Mouse (Mus musculus) kidney, postnatal 4 days (tissue): Measurements from ENCODE around the gene Macf1.
"Not testable (repeated sequence)": the region's sequence is repeated elsewhere in the genome, so short reads cannot be mapped to it uniquely, and the experiment has no call there.

Experiments used
- DNase-seq, 2 experiments: peaks; one replicate each; pipeline ENCODE4 v3.0.0; 2021; ENCODE audit warnings: mixed read lengths in 2 of 2

Gene Macf1

DNA sequence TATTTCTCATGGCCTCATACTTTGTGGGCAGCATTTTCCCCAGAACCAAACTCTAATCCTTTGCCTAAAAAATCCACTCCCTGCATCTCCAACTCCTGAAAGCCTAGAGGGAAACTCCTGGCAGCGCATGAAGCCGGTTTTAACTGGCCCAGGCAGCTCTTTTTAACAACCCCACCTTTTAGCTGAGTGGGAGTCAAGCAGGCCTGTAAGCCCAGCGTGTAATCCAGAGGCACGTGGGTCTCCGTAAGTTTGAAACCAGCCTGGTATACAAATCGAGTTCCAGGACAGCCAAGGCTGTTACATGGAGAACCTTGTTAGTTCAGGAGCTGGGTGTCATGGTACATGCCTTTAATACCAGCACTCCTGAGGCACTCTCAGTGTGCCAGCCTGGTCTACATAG lies 14.5 kb downstream of the Macf1 start:
- no peak for DNase-seq

DNA sequence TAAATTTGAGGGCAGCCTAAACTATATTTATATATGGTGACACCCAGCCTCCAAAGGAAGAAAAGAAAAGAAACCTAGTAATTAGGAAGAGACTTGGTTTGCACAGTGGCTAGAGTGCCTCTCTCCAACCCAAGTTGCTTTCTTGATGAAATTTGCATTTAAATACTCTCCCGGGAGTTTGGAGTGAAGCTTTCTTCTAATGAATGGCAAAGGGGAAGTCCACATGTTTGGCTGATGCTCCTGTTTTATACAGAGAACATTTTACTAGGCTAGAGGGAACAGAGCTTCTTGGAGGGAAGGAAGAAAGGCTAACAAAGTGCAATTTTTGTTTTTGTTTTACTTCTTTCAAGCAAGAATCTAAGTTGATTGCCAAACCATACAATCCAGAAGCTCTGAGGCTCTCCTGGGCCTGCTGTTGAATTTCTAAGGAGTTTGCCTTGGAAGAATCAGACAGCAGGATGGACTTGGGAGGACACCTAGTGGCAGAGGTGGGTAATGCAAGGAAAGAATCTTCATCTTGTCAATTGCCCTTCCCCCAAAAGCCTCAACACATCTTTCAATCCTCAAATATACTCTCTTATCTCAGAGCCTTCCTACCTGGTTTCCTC lies 16.8 kb downstream of the Macf1 start:
- DNase-seq, result peak; percentile 82 to 85

DNA sequence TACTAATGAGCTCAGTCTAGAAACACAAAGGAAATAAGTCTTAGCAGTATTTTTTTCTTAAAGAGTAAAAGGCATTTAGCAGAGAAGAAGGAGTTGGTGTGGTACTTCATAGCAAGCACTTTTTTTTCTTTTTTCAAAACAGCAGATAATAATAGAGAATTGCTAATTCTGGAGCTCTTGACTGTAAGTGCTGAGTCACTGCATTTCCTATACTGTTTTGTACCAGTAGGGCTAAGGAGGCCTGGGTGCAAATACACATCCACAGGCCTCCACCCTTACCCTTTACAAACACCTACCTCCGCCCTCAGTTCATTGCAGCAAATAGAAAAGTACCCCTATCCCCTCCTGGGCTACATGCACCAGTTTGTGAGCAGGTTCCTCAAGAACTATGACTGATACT lies 17.6 kb downstream of the Macf1 start:
- DNase-seq, result no peak

DNA sequence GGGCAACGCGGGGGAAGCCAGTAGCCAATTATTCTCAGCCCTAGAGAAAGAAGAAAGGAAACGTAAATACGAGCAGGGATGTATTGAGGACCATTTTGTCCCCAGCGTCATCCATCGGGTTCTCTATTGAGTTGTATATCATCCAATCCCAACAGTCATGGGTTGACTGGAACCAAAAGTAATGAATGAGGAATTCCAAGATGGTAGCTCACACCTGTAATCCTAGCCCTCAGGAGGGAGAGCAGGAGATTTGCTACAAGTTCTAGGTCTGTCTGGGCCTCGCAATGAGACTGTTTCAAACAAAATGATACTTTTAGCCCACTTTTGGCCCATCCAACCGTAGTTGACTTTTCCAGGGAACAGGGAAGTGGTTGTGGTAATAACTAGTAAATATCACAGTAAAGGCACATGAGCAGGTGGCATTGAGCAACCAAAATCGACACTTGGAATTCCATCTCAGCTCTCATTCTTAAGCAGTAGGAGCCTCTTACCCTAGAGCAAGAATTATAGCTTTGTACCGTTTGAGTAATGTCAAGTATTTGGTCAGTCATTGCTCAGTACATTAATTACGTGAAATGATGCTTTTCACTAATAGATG lies 18.4 kb downstream of the Macf1 start:
- no peak for DNase-seq

DNA sequence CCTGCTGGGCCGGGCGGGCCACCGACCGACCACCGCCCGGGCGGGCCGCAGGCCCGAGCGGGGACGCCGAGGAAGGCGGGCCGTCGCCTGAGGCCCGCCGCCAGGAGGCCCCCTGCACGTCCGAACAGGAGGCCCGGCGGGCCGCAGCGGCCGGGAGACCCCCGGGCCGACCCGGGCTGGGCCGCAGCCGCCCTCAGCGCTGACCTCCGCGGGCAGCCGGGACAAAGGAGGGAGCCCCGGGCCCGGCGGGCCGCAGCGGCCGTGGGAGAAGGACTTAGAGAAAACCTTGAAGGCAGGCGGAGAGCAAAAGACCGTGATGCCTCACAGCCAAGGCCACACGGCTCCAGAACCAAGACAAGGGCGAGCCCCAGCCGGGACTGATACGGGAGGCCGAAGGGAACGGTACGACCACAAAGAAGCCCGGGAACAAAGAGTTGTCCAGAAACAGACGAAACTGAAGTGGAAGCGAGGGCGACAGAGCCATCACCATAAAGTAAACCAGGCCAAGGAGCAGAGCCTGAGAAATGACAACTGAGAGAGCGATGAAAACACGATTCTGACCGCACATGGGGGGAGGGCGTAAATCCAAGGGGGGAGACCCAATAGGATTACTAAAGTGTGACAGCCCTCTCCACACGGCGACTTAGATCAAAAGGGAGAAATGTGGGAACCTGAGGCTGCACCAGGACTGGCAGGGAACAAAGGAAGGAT lies 19.1 kb downstream of the Macf1 start:
- peak; percentile 67 to 79 for DNase-seq

DNA sequence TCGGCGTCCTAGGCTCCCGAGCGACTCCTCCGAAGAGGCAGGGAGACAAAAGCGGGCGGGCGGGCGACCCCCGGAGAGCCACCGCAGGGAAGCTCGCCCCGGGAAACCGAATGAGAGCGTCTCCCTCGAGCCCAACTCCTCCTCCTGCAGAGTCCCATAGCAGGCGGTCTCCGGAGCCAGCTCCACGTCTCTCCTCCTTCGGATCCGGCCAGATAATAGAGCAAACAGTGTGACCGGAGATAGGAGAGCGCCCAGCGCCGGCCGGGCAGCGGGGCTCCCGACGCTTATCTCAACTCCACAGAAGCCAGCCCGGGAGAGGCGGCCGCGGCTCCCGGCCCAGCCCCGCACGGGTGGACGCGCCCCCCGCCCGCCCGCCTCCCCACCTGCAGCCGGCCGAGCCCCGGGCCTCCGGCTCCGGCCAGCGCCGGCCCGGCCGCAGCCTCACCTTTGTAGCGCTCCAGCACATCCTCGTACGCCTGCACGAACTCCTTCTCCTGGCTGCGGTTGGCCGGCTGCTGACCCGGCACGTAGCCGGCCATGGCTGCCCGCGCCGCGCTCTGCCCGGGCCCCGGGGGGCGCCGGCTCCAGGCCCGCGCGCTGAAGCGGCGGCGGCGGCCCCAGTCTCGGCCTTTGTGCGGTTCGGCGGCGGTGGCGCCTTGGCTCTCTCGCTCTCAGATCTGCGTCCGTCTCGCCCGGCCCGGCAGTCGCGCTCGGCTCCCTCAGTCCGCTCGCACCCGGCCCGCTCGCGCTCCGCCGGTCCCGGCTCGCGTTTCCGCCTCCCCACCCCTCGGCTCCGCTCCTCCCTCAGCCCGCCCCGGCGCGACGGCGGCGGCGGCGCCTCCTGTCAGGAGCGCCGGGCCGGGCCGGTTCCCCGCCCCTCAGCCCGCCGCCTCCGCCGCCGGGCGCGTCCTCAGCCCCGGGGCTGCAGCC lies 19.9 kb downstream of the Macf1 start:
- peak; percentile 80 to 87 for DNase-seq

DNA sequence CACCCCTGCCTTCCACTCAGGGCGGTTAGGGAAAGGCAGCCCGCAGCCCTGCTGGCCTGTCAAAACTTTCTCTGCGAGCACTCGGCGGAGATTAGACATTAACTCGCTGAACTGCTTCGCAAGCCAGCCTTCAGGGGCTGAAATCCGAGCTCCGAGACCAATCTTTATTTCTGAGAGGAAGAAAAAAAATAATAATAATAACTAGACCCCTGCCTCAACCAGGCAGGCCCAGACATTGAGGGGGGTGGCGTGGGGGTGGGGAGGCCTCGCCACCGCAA lies 20.5 kb downstream of the Macf1 start:
- DNase-seq, result peak; percentile 70 to 83

DNA sequence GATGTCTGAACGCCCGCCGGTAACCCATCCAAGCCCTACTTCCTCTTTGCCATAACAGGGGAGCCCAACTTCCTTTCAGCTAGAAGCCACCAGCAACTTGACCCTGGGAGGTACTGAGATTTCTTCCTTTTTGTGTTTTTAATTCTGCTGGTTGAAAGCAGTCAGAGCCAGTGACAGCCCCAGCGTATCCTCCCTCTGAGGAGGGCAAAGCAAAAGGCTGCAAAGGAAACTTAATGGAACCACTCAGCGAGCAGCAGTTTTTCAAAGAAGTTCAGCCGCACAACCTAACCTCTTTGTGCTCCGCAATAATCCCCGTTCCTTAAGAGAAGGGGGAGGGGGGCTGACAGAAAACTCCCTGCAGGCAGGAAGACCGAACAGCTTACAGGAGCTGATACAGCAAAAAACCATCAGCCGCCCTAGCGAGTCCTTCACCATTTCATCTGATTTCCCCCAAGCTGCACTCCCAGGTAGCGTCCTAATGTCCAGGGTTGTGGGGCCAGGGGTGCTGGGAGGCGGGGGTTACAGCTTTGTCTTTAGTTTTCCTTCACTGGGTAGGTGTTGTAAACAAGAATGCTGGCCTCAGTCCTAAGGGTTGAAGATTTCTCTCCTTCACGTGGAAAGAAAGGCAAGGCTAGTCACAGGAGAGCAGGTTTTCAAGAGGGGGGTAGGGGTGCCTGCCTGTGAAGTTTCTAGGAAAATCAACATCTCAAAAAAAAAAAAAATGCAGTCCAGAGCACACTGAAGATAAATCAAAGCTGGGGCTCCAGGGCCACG lies 21.1 kb downstream of the Macf1 start:
- DNase-seq, result peak; percentile 51 to 64

DNA sequence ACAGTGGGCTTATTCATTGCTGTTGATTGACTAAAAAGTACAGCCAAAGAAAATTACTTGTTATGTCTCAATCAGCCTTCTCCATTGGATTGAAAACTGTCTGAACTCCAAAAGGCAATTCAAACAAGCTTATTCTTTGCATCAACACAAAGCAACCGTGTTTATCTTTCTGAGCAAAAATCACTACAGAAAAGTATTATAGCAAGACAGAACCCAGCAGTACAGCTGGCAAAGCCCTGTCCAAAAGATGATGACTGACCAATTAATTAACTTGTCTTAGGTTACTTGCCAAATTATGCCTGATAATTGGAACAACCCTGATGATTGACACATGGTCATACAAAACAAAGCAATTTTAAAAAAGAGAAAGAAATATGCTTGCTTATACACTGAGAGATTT lies 26.0 kb downstream of the Macf1 start:
- DNase-seq, result no peak

DNA sequence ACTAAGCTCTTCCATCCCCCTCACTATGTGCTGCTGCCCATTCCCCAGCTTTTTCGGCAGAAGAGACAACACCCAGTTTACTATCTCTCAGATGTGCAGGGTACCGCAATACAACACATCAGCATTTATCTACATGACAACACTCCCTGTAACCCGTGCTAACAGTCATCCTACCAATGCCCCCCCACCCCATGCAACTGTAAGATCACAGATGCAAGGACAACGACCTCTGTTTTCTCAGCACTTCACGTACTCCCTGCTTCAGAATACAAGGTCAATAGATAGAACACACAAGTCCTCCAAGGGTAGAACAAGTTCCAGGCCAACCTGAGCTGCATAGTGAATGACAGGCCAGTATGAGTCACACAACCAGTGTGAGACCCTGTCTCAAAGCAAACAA lies 28.9 kb downstream of the Macf1 start:
- no peak for DNase-seq

DNA sequence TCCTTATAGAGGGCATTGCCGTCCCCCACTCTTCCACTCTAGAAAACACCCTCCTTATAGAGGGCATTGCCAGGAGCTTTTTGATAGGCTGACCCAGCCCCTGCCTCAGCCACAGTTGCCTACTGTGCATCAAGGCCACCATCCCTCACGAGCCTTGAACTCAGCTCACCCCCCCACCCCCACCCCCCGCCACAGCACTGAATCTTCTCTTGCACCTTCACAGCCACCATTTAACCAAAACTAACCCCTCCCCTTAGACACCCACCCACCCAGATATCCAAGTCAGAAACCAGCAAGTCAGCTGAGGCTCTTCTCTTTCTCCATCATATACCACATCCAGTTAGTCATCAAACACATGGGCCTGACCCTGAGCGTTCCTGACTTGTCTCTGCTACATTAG lies 29.6 kb downstream of the Macf1 start:
- DNase-seq, result no peak

DNA sequence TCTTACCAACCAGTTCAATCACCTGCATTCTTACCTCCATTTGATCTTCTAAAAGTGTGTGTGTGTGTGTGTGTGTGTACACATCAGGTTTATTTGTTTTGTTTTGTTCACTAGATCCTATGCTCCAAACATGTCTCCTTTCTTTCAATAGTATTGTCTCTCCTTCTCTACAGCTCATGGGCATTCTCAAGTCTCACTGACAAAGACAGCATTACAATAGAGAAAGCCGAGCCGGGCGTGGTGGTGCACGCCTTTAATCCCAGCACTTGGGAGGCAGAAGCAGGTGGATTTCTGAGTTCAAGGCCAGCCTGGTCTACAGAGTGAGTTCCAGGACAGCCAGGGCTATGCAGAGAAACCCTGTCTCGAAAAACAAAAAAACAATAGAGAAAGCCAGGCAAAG lies 30.7 kb downstream of the Macf1 start:
- DNase-seq, result not testable (repeated sequence)

DNA sequence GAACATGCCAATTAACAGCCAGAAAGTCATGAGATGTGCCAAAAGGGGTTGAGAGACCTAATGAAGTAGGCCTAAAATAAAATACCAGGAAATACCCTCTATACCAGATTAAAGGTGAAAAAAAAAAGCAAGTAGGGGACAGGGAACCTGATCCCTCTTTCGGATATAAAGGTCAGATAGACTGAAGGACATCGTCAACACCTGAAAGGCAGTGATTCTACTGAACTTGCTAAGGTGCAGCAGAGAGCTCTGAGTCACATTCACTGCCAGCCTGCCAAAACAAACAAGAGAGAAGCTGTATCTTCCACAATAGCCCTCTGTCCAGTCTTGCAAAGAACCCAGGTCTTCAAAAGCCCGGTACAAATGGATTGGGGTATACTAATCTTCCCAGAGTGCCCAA lies 32.0 kb downstream of the Macf1 start:
- DNase-seq, result no peak

DNA sequence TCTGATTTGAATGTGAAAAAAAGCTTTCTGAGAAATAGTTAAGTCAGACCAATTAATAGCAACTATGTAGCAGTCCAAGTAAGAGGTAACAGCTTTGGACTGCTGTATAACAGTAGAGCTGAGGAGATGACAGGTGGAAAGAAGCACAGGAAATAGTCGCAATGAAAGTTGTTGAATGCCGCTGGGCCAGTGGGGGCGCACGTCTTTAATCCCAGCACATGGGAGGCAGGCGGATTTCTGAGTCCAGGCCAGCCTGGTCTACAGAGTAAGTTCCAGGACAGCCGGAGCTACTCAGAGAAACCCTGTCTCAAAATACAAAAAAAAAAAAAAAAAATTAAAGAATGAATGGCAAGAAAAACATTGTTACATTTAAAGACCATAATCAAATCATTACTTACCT lies 35.0 kb downstream of the Macf1 start:
- no peak for DNase-seq

DNA sequence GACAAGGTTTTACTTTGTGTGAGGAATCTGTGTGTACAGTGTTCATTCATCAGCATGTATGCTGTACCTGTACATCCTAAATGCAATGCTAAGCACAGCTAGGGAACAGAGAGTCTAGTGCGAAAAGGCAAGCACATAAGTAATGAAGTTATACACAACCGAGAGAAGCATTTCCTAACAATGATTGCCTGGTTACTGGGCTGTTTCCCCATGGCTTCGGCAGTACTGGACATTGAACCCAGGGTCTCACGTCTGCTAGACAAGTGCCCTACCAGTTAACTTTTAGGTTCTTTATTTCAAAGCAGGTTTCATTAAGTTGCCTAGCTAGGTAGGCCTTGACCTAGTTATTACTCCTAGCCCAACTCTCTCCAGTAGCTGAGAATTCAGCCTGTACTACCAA lies 36.5 kb downstream of the Macf1 start:
- DNase-seq, result no peak

DNA sequence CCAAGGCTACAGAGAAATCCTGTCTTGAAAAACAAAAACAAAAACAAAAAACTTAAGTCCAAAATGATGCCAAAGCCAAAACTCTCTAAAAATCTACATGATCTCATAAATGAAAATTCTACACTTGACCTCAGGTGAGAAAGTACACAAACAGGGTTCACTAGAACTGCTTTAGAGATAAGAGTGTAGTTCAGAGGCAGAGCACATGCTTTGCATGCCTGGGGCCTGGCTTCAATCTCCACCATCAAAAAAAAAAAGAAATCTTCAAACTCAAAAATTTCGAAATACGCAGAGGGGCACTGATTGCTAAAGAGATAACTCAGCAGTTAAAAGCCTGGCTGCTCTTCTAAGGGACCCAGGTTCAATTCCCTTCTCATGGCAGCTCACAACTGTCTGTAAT lies 37.1 kb downstream of the Macf1 start:
- DNase-seq, result no peak

DNA sequence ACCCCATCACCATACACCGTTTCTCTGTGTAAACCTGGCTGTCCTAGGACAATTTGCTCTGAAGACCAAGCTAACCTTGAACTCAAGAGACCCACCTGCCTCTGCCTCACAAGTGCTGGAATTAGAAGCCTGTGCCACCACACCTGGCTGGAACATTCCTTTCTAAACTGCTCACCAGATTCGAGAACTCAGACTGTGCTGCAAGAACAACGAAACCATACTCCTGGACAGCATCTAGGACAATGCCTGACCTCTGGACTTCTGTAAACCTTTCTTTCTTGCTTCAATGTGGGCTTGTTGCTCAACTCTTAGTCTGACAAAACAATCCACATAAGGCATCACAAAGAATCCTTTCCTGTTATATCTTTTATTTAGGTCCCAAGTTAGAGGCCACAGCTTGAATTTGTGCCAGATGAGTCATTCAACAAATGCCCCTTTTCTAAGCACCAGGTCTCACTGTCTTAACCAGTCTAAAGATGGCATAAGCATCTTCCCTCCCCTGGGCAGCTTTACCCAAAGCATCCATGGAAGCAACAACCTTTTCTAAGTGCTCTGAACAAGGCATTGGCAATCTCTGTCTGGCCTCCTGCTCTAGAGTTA lies 38.8 kb downstream of the Macf1 start:
- no peak for DNase-seq

DNA sequence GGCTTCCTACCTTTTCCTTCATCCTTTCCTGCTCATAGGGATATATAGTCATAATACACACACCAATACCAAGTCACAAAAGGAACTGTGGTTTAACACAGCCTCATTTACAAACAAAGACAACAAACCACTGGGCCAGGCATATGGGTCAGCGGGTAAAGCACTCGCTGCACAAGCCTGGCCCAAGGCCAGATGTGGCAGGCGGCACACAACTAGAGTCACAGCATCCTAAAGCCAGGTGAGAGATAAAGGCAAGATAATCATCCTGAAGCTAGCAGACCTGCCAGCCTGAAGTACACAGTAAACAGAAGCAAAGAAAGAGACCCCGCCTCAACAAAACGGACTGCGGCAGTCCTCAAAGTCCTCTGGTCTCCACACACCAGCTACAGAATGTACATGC lies 40.6 kb downstream of the Macf1 start:
- no peak for DNase-seq

DNA sequence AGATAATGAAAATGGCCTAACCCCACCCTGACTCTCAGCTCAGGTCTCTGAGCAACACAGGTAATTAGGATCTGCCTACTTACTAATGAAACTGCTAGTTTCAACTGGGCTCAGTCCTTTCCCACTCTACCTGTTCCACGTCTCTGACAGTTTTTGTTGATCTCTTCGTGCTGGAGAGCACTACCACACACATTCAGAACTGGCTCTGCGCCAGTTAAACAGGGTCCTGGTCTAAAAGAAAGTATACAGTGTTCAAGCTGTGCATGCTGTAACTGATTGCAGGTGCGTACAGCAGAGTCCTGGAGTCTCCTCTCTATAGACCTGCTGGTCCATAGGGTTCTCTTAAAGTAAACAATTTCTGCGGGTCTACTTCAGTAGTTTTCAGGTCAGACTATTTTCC lies 41.3 kb downstream of the Macf1 start:
- no peak for DNase-seq

DNA sequence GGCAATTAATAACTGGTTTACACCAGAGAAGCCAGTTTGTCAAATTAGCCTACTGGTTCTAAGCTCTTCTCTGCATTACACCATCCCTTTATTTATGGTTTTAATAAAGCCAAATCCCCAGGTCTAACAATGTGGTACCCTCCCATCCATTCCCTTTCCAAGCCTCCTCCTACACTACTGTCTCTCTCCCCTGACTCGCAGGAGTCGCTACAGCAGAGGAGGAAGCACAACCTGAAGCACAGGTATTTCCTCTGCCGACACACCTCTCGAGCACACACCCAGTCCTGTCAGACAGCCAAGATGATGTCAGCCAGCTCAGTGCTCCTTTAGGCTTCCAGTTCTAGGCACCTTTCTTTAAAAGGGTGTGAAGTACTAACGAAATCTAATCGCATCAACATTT lies 47.0 kb downstream of the Macf1 start:
- DNase-seq, result no peak

DNA sequence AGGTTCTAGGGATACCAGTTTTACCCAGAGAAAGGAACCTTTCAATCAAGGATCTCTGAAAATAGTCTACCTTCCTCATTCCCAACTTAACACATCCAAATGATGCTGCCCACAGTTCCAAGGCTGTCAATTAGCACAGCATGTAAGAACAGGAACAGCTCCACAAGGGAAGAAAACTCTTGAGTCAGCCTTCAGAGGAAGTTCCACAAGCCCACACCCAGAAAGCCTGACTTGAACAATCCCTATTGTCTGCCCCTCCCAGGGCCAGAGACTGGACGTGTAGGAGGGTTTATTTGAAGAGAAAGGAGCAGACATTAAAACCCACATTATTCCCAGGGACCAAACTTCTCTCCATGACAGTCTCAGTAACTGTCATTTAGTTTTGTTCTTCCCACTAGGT lies 48.7 kb downstream of the Macf1 start:
- DNase-seq, result no peak

DNA sequence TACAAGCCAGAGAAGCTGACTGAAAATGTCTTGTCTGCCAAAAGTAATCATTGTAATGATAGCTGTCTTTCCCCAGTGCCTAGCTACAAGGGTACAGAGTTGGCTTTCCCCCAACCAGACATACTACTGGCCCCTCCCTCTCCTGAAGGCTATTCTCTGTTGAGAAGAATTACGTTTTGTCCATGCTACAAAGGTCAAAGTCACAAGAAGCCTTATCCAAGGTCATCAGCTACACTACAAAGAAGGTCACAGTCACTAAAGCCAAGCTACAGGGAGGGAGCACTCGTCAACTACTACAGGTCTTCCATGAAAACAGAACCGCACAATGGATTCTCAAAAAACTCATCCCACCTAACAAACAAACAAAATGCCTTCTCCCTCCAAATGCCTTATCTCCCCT lies 49.7 kb downstream of the Macf1 start:
- no peak for DNase-seq

DNA sequence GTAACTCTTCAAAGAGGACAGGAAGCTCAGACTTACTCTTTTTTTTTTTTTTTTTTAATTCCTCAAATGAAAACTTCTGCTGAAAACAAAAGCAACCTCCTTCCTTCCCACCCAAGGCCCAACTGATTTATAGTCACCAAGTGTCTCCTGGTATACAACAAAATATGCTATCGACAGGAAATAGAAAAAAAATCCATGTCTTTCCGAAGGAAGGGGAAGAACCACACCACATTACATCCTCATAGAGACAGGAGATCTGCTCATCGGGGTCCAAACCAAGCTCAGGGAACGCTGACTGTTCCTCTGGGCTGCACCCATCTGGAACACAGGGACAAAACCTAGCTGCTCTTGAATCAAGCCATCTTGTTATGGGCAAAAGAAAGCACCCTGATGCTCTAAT lies 50.3 kb downstream of the Macf1 start:
- peak in 1 of 2 experiments; percentile 14 for DNase-seq
